Mouse (Mus musculus): ENCODE data around the gene P2rx7. TPM values are rescaled to one million over a fixed set of nuclear protein-coding genes. Genes with fewer than 3 reads are reported as not detected.

Gene P2rx7
- total RNA-seq, 2 experiments from 2014 or later: 1.8 TPM

- H3K4me3 ChIP-seq: no peak overlapping the region
- intact Hi-C loops (cut with DNase I): no loop called here
- TF ChIP-seq CTCF (IDR thresholded peaks at IDR 0.05): no peak
- DNase-seq: peak; percentile 35
- no peak overlapping the region for H3K27ac ChIP-seq
These were observed 58.4 kb downstream of the P2rx7 start for GRCm38 (mm10) chr5:122702156-122702555.

DNA sequence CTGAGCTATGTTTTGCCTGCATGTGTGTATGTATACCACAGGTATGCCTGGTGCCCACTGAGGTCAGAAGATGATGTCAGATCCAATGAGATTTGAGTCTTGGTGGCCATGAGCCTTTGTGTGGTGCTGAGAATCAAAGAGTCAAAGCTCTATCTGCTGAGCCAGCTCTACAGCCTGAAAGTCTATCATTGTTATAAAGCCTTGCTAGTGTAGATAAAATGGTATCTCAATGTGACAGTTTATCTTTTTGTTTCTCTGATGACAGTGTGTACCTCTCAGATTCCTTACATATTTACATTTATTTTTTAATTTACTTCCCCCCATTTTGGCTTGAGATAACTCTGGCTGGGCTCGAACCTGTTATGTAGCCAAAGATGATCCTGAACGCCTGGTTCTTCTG is 59.9 kb downstream of the P2rx7 start:
- DNase-seq: no peak
- intact Hi-C loops (cut with DNase I): no loop called here
- no peak for TF ChIP-seq CTCF (IDR thresholded peaks at IDR 0.05)
- Histone ChIP-seq H3K4me3 (no peak overlapping the region), H3K27ac (no peak overlapping the region)

DNA sequence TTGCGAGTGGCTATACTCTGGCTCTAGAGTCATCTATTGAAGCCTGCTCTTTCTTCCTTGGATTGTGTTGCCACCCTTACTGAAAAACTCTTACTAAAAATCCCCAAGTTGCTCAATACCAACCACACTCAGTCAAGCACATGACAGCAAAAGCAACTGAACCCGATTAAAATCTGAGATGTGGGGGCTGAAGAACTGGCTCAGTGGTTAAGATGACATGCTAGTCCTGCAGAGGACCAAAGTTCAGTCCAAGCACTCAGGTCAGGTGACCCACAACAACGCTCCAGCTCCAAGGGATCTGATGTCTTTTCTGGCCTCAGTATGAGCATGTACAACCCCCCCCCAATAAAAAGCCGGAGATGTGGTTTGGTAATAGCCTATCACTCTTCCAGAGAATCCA is 60.9 kb downstream of the P2rx7 start:
- H3K4me3 ChIP-seq: no peak overlapping the region
- no peak overlapping the region for H3K27ac ChIP-seq
- intact Hi-C loops (cut with DNase I): no loop called here
- TF ChIP-seq CTCF (IDR thresholded peaks at IDR 0.05): no peak
- no peak for DNase-seq

GRCm38 (mm10) chr5:122705174-122705573 is 61.5 kb downstream of the P2rx7 start:
- Histone ChIP-seq H3K4me3 (no peak overlapping the region), H3K27ac (no peak overlapping the region)
- DNase-seq: no peak
- intact Hi-C loops (cut with DNase I): no loop called here
- TF ChIP-seq CTCF (IDR thresholded peaks at IDR 0.05): no peak

DNA sequence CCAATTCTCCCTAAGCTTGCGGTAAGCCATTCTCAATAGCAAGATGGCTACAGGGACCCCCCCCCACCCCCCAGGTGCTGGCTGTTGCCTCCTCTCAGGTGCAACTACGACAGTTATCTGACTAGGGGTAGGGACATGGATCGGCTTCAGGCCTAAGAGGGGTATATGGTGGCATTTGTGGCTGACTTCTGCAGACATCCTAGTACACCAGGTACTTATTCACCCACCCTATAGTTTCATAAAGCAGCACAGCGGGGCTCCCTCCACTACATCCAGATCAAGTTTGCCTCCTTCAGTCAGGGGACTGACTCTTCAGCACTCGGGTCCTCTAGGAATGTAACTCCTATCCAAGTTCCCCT is 63.2 kb downstream of the P2rx7 start:
- no peak for DNase-seq
- TF ChIP-seq CTCF (IDR thresholded peaks at IDR 0.05): no peak
- peak overlapping the region; percentile 82 for H3K4me3 ChIP-seq
- H3K27ac ChIP-seq: peak overlapping the region; percentile 89
- intact Hi-C loops (cut with DNase I): no loop called here

- peak; percentile 87 for DNase-seq
- TF ChIP-seq CTCF (IDR thresholded peaks at IDR 0.05): peak; percentile 17; the same call in 1 of the 2 replicates
- Histone ChIP-seq H3K4me3 (peak within 1 kb of the TSS; percentile 82), H3K27ac (peak within 1 kb of the TSS; percentile 89)
- intact Hi-C loops (cut with DNase I): no loop called here
These were observed 63.8 kb downstream of the P2rx7 start, which contains the start of gene P2rx4 for GRCm38 (mm10) chr5:122707276-122708181. P2rx4 (plus strand) TSS chr5:122707544.

- Histone ChIP-seq H3K4me3 (no peak overlapping the region; the same call in 1 of the 2 replicates), H3K27ac (peak overlapping the region; percentile 89; the same call in 1 of the 2 replicates)
- no peak for DNase-seq
- TF ChIP-seq CTCF (IDR thresholded peaks at IDR 0.05): no peak
- intact Hi-C loops (cut with DNase I): no loop called here
These were observed 65.1 kb downstream of the P2rx7 start for GRCm38 (mm10) chr5:122708819-122709218.

DNA sequence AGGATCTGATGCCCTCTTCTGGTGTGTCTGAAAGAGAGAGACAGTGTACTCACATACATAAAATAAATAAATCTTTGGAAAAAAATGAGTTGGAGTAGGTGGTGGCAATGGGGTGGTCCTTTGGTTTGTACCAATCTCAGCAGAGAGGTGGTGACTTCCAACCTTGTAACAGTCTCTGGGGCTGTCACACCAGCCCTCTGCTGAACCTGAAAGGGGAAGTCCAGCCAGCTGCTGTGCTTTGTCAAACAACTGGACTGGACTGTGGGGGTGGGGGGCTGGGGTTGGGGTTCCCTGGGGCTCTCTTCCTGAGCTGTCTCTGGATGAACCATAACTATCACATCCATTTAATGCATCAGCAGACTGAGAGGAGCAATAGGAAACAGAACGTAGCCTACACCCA is 72.0 kb downstream of the P2rx7 start:
- Histone ChIP-seq H3K4me3 (no peak overlapping the region), H3K27ac (no peak overlapping the region)
- DNase-seq: no peak
- no peak for TF ChIP-seq CTCF (IDR thresholded peaks at IDR 0.05)
- intact Hi-C loops (cut with DNase I): no loop called here

- TF ChIP-seq CTCF (IDR thresholded peaks at IDR 0.05): peak; percentile 10; the same call in 1 of the 2 replicates
- intact Hi-C loops (cut with DNase I): no loop called here
- Histone ChIP-seq H3K4me3 (no peak overlapping the region), H3K27ac (no peak overlapping the region)
- DNase-seq: no peak
These were observed 73.1 kb downstream of the P2rx7 start for GRCm38 (mm10) chr5:122716793-122717192.

GRCm38 (mm10) chr5:122718400-122718799 is 74.7 kb downstream of the P2rx7 start:
- no peak for TF ChIP-seq CTCF (IDR thresholded peaks at IDR 0.05)
- intact Hi-C loops (cut with DNase I): no loop called here
- DNase-seq: no peak
- no peak overlapping the region for H3K4me3 ChIP-seq
- H3K27ac ChIP-seq: no peak overlapping the region

DNA sequence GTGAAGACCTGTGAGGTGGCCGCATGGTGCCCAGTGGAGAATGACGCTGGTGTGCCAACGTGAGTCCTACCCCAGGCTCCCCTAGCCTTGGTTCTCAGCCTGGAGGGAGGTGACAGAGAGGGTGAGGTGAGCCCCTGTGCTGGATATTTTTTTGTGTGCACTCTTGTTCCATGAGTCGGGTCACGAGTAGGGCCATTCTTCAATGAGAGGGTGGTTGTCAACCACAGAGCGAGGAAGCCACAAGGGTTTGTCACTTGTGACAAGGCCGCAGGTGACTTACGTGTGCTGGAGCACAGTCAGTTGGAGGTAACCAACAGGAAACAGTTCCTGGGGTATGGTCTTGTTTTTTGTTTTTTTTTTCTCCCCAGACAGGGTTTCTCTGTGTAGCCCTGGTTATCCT is 75.5 kb downstream of the P2rx7 start:
- DNase-seq: no peak
- no peak for TF ChIP-seq CTCF (IDR thresholded peaks at IDR 0.05)
- Histone ChIP-seq H3K27ac (no peak overlapping the region), H3K4me3 (no peak overlapping the region)
- intact Hi-C loops (cut with DNase I): no loop called here

DNA sequence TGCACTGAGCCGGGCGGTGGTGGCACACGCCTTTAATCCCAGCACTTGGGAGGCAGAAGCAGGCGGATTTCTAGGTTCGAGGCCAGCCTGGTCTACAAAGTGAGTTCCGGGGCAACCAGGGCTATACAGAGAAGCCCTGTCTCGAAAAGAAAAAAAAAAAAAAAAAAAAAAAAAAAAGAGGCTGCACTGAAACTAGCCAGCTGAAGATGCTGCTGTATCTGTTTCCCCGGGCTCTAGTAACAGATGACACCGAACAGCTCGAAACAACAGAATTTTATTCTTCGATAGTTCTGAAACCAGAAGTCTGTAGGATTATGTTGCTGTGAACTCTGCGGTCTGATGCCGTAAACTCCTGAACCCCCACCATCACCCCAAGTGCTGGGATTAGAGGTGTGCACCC is 81.7 kb downstream of the P2rx7 start:
- intact Hi-C loops (cut with DNase I): loop anchor here (5.0 kb wide), 1 partner anchor 98 kb away; no protein-coding TSS in a partner anchor
- H3K4me3 ChIP-seq: no peak overlapping the region
- TF ChIP-seq CTCF (IDR thresholded peaks at IDR 0.05): no peak
- DNase-seq: no peak
- no peak overlapping the region for H3K27ac ChIP-seq

GRCm38 (mm10) chr5:122726068-122726467 is 82.4 kb downstream of the P2rx7 start:
- peak; percentile 83 for TF ChIP-seq CTCF (IDR thresholded peaks at IDR 0.05)
- peak; percentile 48 for DNase-seq
- Histone ChIP-seq H3K4me3 (no peak overlapping the region), H3K27ac (no peak overlapping the region)
- intact Hi-C loops (cut with DNase I): loop anchor here (1.0 to 5.0 kb wide), 2 partner anchors 99 to 325 kb away; no protein-coding TSS in a partner anchor
